Mouse (Mus musculus): Measurements from ENCODE around the gene Nfkb1.

Nfkb1 gene

GRCm38 (mm10) chr3:135665777-135666259, 25.5 kb downstream of the Nfkb1 start:
- no peak for DNase-seq

- DNase-seq = no peak
Measured at GRCm38 (mm10) chr3:135662139-135662864, 29.0 kb downstream of the Nfkb1 start.

GRCm38 (mm10) chr3:135661707-135662106, 29.6 kb downstream of the Nfkb1 start:
- no peak for DNase-seq

- DNase-seq = no peak
Measured at GRCm38 (mm10) chr3:135658540-135659097, 32.7 kb downstream of the Nfkb1 start.

GRCm38 (mm10) chr3:135656156-135656555, 35.2 kb downstream of the Nfkb1 start:
- no peak for DNase-seq

GRCm38 (mm10) chr3:135650773-135651555, 40.4 kb downstream of the Nfkb1 start:
- DNase-seq = no peak

GRCm38 (mm10) chr3:135649809-135650208, 41.5 kb downstream of the Nfkb1 start:
- no peak for DNase-seq

GRCm38 (mm10) chr3:135648501-135648900, 42.8 kb downstream of the Nfkb1 start:
- no peak for DNase-seq

- no peak for DNase-seq
Measured at GRCm38 (mm10) chr3:135646622-135647021, 44.7 kb downstream of the Nfkb1 start.

GRCm38 (mm10) chr3:135644971-135645370, 46.4 kb downstream of the Nfkb1 start:
- no peak for DNase-seq

- DNase-seq = no peak
Measured at GRCm38 (mm10) chr3:135641623-135641915, 49.8 kb downstream of the Nfkb1 start.

GRCm38 (mm10) chr3:135640856-135641622, 50.3 kb downstream of the Nfkb1 start:
- no peak for DNase-seq

GRCm38 (mm10) chr3:135640203-135640602, 51.1 kb downstream of the Nfkb1 start:
- DNase-seq = no peak

GRCm38 (mm10) chr3:135637592-135637991, 53.8 kb downstream of the Nfkb1 start:
- DNase-seq = no peak

- peak; percentile 17 for DNase-seq
Measured at GRCm38 (mm10) chr3:135636454-135636853, 54.9 kb downstream of the Nfkb1 start.

GRCm38 (mm10) chr3:135635646-135636434, 55.5 kb downstream of the Nfkb1 start:
- DNase-seq = no peak

GRCm38 (mm10) chr3:135635030-135635429, 56.3 kb downstream of the Nfkb1 start:
- no peak for DNase-seq

GRCm38 (mm10) chr3:135634275-135634674, 57.1 kb downstream of the Nfkb1 start:
- no peak for DNase-seq

- no peak for DNase-seq
Measured at GRCm38 (mm10) chr3:135631856-135632255, 59.5 kb downstream of the Nfkb1 start.

GRCm38 (mm10) chr3:135631096-135631457, 60.3 kb downstream of the Nfkb1 start:
- no peak for DNase-seq

- no peak for DNase-seq
Measured at GRCm38 (mm10) chr3:135630430-135631095, 60.8 kb downstream of the Nfkb1 start.

- DNase-seq = no peak
Measured at GRCm38 (mm10) chr3:135629830-135630355, 61.5 kb downstream of the Nfkb1 start.
